Mouse (Mus musculus): ENCODE results near the gene Ypel4. TPM values are rescaled to one million over a fixed set of nuclear protein-coding genes. Genes with fewer than 3 reads are reported as not detected.

The Ypel4 gene
- total and polyA plus RNA-seq, 3 experiments = 0.44 to 1.7 (median 0.45) TPM

- no peak for TF ChIP-seq CTCF (IDR thresholded peaks at IDR 0.05)
- TF ChIP-seq POLR2A (IDR thresholded peaks at IDR 0.05; ENCODE audit: insufficient read depth, low read depth, low read length) = no peak; the same call in none of the 2 replicates
- TF ChIP-seq EP300 (IDR thresholded peaks at IDR 0.05; ENCODE audit: insufficient read depth, low read depth, low read length) = no peak
- Histone ChIP-seq H3K9ac (ENCODE audit: low read depth, low read length) (peak overlapping the region; percentile 82), H3K79me2 (replicated peaks; ENCODE audit: control insufficient read depth, insufficient read depth, low read length) (no peaks in the 10 kb centered on the region), H3K4me3 (peak overlapping the region; percentile 97), H3K4me1 (ENCODE audit: control insufficient read depth, insufficient read depth, low read length) (peaks cover 2% of the 10 kb centered on the region), H3K36me3 (ENCODE audit: control insufficient read depth, insufficient read depth, low read length) (peaks cover 5% of the 10 kb centered on the region), H3K27me3 (ENCODE audit: control insufficient read depth, insufficient read depth, low read length) (no peaks in the 10 kb centered on the region), H3K27ac (peak overlapping the region; percentile 99)
- intact Hi-C loops (cut with DNase I) = loop anchor here (1.0 to 2.0 kb wide), 2 partner anchors 12 to 37 kb away; partner anchors contain the start of genes Clp1, Gm28635, Med19 and Tmx2
- WGBS = under 1% methylated on average over 33 of the region's 33 CpGs
- DNase-seq = peak in 1 of 2 experiments; percentile 81
Measured at GRCm38 (mm10) chr2:84715562-84716361, 18.1 kb upstream of the Ypel4 start.

- no peak for DNase-seq
- TF ChIP-seq POLR2A (IDR thresholded peaks at IDR 0.05; ENCODE audit: insufficient read depth, low read depth, low read length) = no peak
- TF ChIP-seq CTCF (IDR thresholded peaks at IDR 0.05) = no peak
- no peak for TF ChIP-seq EP300 (IDR thresholded peaks at IDR 0.05; ENCODE audit: insufficient read depth, low read depth, low read length)
- intact Hi-C loops (cut with DNase I) = loop anchor here (1.0 kb wide), 1 partner anchor 11 kb away; the partner anchor contains the start of gene Clp1
- H3K27me3 ChIP-seq (ENCODE audit: control insufficient read depth, insufficient read depth, low read length) = no peaks in the 10 kb centered on the region
- peak overlapping the region; percentile 97 for H3K4me3 ChIP-seq
- 14% methylated on average over 9 of the region's 9 CpGs for WGBS
- peaks cover 2% of the 10 kb centered on the region for H3K36me3 ChIP-seq (ENCODE audit: control insufficient read depth, insufficient read depth, low read length)
- H3K79me2 ChIP-seq (replicated peaks; ENCODE audit: control insufficient read depth, insufficient read depth, low read length) = no peaks in the 10 kb centered on the region
- peak overlapping the region; percentile 82 for H3K9ac ChIP-seq (ENCODE audit: low read depth, low read length)
- peak overlapping the region; percentile 99 for H3K27ac ChIP-seq
- peaks cover 2% of the 10 kb centered on the region for H3K4me1 ChIP-seq (ENCODE audit: control insufficient read depth, insufficient read depth, low read length)
Measured at GRCm38 (mm10) chr2:84716423-84717355, 17.2 kb upstream of the Ypel4 start.

GRCm38 (mm10) chr2:84717357-84717756, 16.5 kb upstream of the Ypel4 start:
- intact Hi-C loops (cut with DNase I) = no loop called here
- peak overlapping the region; percentile 99 for H3K27ac ChIP-seq
- DNase-seq = no peak

GRCm38 (mm10) chr2:84720718-84721117, 13.1 kb upstream of the Ypel4 start:
- no peaks in the 10 kb centered on the region; the same call in 1 of the 2 replicates for H3K79me2 ChIP-seq (replicated peaks; ENCODE audit: control insufficient read depth, insufficient read depth, low read length)
- no peak overlapping the region for H3K27ac ChIP-seq
- no peak overlapping the region for H3K9ac ChIP-seq (ENCODE audit: low read depth, low read length)
- 95% methylated on average over 2 of the region's 2 CpGs for WGBS
- intact Hi-C loops (cut with DNase I) = no loop called here
- no peaks in the 10 kb centered on the region for H3K27me3 ChIP-seq (ENCODE audit: control insufficient read depth, insufficient read depth, low read length)
- H3K4me1 ChIP-seq (ENCODE audit: control insufficient read depth, insufficient read depth, low read length) = peaks cover 6% of the 10 kb centered on the region
- no peak overlapping the region for H3K4me3 ChIP-seq
- DNase-seq = no peak
- peaks cover 12% of the 10 kb centered on the region for H3K36me3 ChIP-seq (ENCODE audit: control insufficient read depth, insufficient read depth, low read length)
- no peak for TF ChIP-seq EP300 (IDR thresholded peaks at IDR 0.05; ENCODE audit: insufficient read depth, low read depth, low read length)
- TF ChIP-seq POLR2A (IDR thresholded peaks at IDR 0.05; ENCODE audit: insufficient read depth, low read depth, low read length) = no peak
- no peak for TF ChIP-seq CTCF (IDR thresholded peaks at IDR 0.05)

More at GRCm38 (mm10) chr2:84717357-84717756, 16.5 kb upstream of the Ypel4 start:
- Histone ChIP-seq H3K4me3 (no peak overlapping the region), H3K4me1 (ENCODE audit: control insufficient read depth, insufficient read depth, low read length) (peaks cover 2% of the 10 kb centered on the region), H3K79me2 (replicated peaks; ENCODE audit: control insufficient read depth, insufficient read depth, low read length) (no peaks in the 10 kb centered on the region), H3K9ac (ENCODE audit: low read depth, low read length) (no peak overlapping the region), H3K36me3 (ENCODE audit: control insufficient read depth, insufficient read depth, low read length) (peaks cover 2% of the 10 kb centered on the region), H3K27me3 (ENCODE audit: control insufficient read depth, insufficient read depth, low read length) (no peaks in the 10 kb centered on the region)
- 78% methylated on average over 4 of the region's 4 CpGs for WGBS
- no peak for TF ChIP-seq EP300 (IDR thresholded peaks at IDR 0.05; ENCODE audit: insufficient read depth, low read depth, low read length)

- no peak for DNase-seq
- 72% methylated on average over 3 of the region's 3 CpGs for WGBS
Measured at GRCm38 (mm10) chr2:84721182-84721581, 12.7 kb upstream of the Ypel4 start.

More at GRCm38 (mm10) chr2:84721182-84721581, 12.7 kb upstream of the Ypel4 start:
- peaks cover 7% of the 10 kb centered on the region for H3K4me1 ChIP-seq (ENCODE audit: control insufficient read depth, insufficient read depth, low read length)
- no peak overlapping the region for H3K4me3 ChIP-seq
- H3K27ac ChIP-seq = no peak overlapping the region
- H3K27me3 ChIP-seq (ENCODE audit: control insufficient read depth, insufficient read depth, low read length) = no peaks in the 10 kb centered on the region
- no peak for TF ChIP-seq POLR2A (IDR thresholded peaks at IDR 0.05; ENCODE audit: insufficient read depth, low read depth, low read length)
- no peak for TF ChIP-seq EP300 (IDR thresholded peaks at IDR 0.05; ENCODE audit: insufficient read depth, low read depth, low read length)
- TF ChIP-seq CTCF (IDR thresholded peaks at IDR 0.05) = no peak
- no peak overlapping the region for H3K9ac ChIP-seq (ENCODE audit: low read depth, low read length)
- H3K79me2 ChIP-seq (replicated peaks; ENCODE audit: control insufficient read depth, insufficient read depth, low read length) = no peaks in the 10 kb centered on the region; the same call in 1 of the 2 replicates
- peaks cover 14% of the 10 kb centered on the region for H3K36me3 ChIP-seq (ENCODE audit: control insufficient read depth, insufficient read depth, low read length)
- intact Hi-C loops (cut with DNase I) = no loop called here
